Mouse (Mus musculus) T-cell, adult 2 months (primary cell): ENCODE measurements around the gene Slc26a3.

Experiments used
- DNase-seq: peaks from one replicate; pipeline ENCODE4 v3.0.0; 2022; ENCODE audit warnings: low spot score

Gene Slc26a3

DNA sequence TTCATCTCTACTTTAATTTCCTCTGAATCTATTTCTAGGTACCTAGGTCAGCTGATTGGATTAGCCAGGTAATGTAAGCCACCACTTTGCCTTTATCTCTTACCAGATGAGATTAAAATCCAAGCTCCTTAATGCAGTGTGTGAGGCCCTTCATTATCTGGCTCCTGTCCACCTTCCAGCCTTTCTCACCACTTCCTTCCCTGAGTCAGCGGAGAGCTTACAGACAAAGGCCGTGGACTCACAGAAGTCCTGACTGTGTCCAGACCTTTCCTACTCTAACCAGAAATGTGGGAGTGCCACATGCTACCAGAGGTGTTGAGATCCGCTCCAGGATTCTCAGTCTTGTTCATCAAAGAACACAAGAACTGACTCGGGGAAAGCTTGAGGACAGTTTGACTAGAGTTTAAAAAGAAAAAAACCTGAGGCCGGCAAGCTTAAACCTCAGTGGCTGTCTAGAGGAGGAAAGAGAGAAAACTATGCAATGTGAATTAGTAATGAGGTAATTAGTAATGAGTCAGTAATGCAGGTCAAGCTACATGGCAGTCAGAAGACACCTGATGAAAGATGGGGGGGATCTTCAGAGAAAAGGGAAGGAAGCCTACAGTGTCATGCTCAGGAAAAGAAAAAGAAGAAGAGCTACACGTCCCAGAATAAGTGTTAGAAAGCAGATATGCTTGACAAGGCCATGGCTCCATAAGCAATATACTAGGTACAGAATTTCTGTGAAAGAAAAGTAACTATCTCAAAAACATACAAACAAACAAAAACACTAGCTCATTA is 123.2 kb downstream of the Slc26a3 start:
- DNase-seq = no peak

DNA sequence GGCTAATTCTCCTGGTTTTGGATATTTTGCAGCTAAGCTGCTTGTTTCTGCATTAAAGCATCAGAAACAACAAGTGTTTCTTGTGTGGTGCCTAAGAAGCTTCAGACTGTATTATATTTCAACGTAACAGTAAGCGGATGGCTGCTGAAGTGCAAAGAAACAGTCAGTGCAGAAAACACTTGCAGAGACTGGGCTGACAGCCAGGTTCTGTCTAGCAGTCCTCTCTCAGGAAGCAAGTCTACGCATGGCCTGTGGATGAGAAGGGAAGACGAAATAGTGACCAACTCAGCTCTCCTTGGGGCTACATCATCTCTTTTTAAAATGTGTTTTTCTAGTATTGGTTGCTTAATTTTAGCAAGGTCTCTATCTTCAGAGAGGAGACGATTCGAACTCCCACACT is 129.4 kb downstream of the Slc26a3 start:
- no peak for DNase-seq

DNA sequence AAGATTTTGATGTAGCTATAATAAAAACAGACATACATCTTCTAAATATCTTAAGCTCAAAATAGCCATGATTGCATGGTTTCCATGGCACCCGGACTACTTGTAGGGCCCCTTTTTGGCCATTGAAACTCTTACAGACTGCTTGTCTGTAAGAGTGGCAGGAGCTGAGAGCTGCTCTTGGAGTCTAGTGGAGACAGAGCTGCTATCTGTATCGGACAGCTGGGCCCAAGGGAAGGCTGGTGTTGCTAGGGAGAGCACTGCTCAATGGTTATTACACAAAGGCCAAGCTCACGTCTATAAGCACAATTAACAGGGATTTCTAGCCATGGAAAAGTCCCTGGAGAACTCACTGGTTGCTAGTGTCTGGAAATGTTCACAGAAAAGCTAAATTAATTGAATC is 130.7 kb downstream of the Slc26a3 start:
- DNase-seq = no peak
